Mouse (Mus musculus) erythroblast, embryonic 14.5 days (primary cell): ENCODE results near the gene Slc6a19.

Source experiments
- GATA1 ChIP-seq: IDR thresholded peaks from 2 replicates; pipeline ENCODE4 v1.6.1; 2012; ENCODE audit warnings: low read length, inconsistent platforms, mixed read lengths
- TAL1 ChIP-seq: IDR thresholded peaks from 3 replicates; pipeline ENCODE4 v1.6.1; 2012; ENCODE audit warnings: low read length, inconsistent platforms, mixed read lengths

- TF ChIP-seq GATA1 = no peak
- TF ChIP-seq TAL1 = no peak
Observed at GRCm38 (mm10) chr13:73683682-73684081, 21.0 kb downstream of the Slc6a19 start.
